Mouse (Mus musculus) bone marrow, adult 2 months (tissue): ENCODE results near the gene Cxcl17. TPM values are rescaled to one million over a fixed set of nuclear protein-coding genes. Genes with fewer than 3 reads are reported as not detected.
"Not testable (repeated sequence)": the region's sequence is repeated elsewhere in the genome, so short reads cannot be mapped to it uniquely, and the experiment has no call there.

Experiments
- H3K27ac ChIP-seq: fragments of 200-500 bp; 2 replicates; pipeline ENCODE4 v1.5.1; 2012; ENCODE audit warnings: low read depth, mild to moderate bottlenecking, control low read depth, inconsistent platforms, low read length; ENCODE audit not compliant: control insufficient read depth, poor library complexity, insufficient read depth
- H3K4me1 ChIP-seq: fragments of 200-500 bp; 2 replicates; pipeline ENCODE4 v1.6.1; 2011; ENCODE audit warnings: low read length; ENCODE audit not compliant: control insufficient read depth, insufficient read depth
- H3K4me3 ChIP-seq: fragments of 200-500 bp; replicated peaks from 2 replicates; pipeline ENCODE3; 2011; ENCODE audit warnings: mild to moderate bottlenecking, low read depth, low read length, control low read depth; ENCODE audit not compliant: control insufficient read depth
- CTCF ChIP-seq: fragments of 200-500 bp; IDR thresholded peaks from 2 replicates; pipeline ENCODE4 v1.5.1; 2011; ENCODE audit warnings: low read length, control low read depth; ENCODE audit not compliant: control insufficient read depth, insufficient read depth
- POLR2A ChIP-seq: fragments of 200-500 bp; IDR thresholded peaks from 2 replicates; pipeline ENCODE4 v1.6.1; 2011; ENCODE audit warnings: low read depth, mild to moderate bottlenecking, control low read depth, low read length, borderline replicate concordance; ENCODE audit not compliant: control insufficient read depth
- WGBS: fragments of 180-500 bp; shearing (Covaris S2); methylation state at CpG from one replicate; pipeline ENCODE4 v1.1.7; 2018; 5-methylcytosine and 5-hydroxymethylcytosine counted together
- polyA plus RNA-seq: library from polyadenylated mRNA; stranded (reverse); fragments of >200 nt; gene quantifications from 2 replicates; pipeline ENCODE4 v1.2.4, GENCODE M21; 2011; ENCODE audit warnings: low replicate concordance; ENCODE audit not compliant: missing spikeins, insufficient read depth, insufficient read length

Gene Cxcl17
- polyA plus RNA-seq, 1 experiment: not detected

DNA sequence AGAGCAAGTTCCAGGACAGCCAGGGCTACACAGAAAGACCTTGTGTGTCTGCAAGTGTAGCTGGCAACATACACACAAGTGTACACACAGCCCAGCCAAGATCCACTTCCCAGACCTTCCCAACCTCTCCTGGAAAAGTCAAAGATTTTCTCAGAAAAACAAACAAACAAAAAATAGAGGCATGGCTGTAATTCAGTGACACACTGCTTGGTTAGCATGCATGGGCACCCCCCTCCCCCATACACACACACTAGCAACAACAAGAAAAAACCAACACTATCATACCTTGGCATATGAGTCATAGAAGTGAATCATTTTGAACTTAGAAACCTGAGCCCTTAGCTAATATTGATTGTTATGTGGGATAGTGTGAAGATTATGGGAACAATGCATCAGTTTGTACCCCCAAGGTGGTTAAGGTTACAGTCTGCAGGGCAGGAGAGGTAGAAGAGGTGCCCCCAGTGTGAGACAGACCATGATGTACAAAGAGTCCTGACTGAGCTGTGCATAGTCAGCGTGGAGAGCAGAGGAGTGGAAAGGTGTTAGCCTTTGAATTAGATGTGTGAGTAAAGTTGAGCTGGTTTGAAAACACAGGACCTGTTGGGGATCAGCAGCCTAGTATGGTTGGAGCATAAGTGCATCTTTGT, 1.6 kb downstream of the Cxcl17 start:
- Histone ChIP-seq H3K4me1 (no peaks in the 10 kb centered on the region; the same call in 1 of the 2 replicates), H3K27ac (no peak overlapping the region), H3K4me3 (no peak overlapping the region)
- 74% methylated on average over 1 of the region's 1 CpGs for WGBS
- TF ChIP-seq CTCF (no peak), POLR2A (no peak)

DNA sequence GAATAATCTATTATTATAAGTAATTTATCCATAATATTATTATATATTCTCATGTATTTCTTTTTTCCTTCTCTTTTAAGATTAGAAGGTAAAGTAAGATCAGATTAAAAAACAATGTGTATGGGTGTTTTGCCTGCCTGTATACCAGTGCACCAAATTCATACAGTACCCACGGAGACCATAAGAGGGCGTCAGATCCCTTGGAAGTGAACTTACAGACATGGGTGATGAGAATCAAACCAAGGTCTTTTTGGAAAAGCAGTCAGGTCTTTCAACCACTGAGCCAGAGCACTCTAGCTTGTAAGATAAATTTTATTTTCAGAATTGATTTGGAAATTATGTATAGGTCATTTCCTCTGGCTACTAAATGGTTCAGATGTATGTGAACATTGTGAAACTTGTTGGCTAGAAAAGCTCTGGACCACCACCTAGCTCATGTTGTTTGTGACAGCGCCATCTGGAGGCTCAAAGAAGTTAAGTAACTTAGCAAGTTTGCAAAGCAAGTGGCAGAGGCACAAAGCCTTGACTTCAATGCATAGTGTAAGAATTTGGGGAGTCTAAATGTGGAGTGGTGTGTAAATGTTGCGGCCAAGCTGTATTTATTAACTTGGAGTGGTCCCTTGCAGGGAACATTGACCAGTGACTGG, 3.4 kb downstream of the Cxcl17 start:
- TF ChIP-seq POLR2A: no peak
- no peak for TF ChIP-seq CTCF
- Histone ChIP-seq H3K4me3 (no peak overlapping the region), H3K4me1 (no peaks in the 10 kb centered on the region; the same call in 1 of the 2 replicates), H3K27ac (no peak overlapping the region)
- WGBS: 76% methylated on average over 4 of the region's 4 CpGs

DNA sequence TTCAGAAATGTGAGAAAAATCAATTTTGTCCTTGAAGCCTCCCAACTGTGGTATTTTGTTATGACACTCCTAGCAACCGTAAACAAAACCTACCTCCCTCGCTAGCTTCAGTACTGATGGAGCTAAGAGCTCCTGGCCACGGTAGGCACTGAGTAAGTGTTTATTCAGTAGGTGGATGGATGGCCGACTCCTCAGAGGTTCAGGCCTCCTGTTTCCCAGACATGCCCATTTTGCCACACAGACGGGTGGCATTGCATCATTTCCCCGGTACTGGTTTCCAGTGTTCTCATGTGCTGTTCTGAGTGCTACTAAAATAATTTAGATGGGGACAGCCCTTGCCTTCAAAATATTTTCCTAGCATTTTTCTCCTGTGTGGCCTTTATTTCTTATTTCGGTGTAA, 6.2 kb downstream of the Cxcl17 start:
- H3K4me3 ChIP-seq: no peak overlapping the region
- 59% methylated on average over 7 of the region's 7 CpGs for WGBS

DNA sequence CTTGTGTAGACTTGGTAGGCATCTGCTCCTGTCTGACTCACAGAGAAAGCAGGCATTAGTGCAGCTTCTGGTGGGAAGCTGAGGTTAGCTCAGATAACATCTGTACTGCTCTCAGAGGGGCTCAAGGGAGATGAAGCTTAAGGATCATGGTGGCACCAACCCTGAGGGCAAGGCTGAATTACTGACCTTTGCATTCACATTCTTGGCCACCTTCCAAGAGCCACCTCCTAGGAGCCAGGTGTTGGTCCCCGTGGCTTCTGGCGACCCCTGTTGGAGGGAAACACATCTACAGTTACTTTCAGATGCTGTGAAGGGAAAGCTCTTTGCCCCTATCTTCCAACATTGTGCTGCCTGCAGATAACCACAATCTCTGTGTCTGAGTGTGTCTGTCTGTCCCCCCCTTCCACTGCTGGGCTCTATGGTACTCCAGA, 10.0 kb downstream of the Cxcl17 start:
- Histone ChIP-seq H3K27ac (no peak overlapping the region), H3K4me1 (no peaks in the 10 kb centered on the region; the same call in 1 of the 2 replicates), H3K4me3 (no peak overlapping the region)
- no peak for TF ChIP-seq POLR2A
- TF ChIP-seq CTCF: peak; percentile 79
- WGBS: 0% methylated on average over 2 of the region's 2 CpGs

More for the DNA sequence above, 6.2 kb downstream of the Cxcl17 start:
- Histone ChIP-seq H3K27ac (no peak overlapping the region), H3K4me1 (no peaks in the 10 kb centered on the region; the same call in 1 of the 2 replicates)
- TF ChIP-seq CTCF: no peak
- no peak for TF ChIP-seq POLR2A

DNA sequence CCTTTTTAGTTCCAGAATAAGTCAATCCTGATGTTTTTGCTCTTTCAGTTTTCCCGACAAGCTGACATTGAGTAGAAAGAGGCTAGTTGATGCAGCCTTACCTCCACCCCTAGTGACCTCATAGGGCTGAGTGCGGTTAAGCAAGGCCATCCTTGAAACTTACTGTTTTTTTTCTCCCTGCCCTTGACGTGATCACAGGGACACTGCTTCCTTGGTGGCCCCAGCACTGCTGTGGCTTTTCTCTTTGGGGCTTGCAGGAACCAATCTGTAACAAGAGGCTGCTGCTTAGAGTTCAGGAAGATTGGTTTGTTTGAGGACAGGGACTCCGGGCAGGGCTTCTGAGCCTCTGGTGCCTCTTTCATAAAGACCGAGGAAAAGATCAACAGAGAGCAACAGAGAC, 10.7 kb downstream of the Cxcl17 start:
- no peak for TF ChIP-seq CTCF
- no peak for TF ChIP-seq POLR2A
- Histone ChIP-seq H3K27ac (no peak overlapping the region), H3K4me1 (no peaks in the 10 kb centered on the region; the same call in 1 of the 2 replicates), H3K4me3 (no peak overlapping the region)
- 66% methylated on average over 5 of the region's 5 CpGs for WGBS

DNA sequence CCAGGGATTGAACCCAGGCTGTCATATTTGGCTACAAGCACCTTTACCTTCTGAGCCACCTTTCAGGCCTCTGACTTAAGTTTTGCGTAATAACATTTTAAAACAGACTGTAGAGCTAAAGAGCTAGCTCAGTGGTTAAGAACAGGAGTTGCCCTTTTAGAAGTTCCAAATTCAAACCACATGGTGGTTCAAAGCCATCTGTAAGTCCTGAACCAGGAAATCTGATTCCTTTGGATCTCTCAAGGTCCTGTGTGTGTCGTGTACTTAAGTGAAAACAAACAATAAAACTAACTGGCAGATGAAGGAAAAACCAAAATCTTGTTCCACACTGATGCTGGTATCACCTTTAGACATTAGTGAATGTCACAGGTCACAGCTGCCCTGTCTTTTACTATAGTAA, 11.1 kb downstream of the Cxcl17 start:
- Histone ChIP-seq H3K4me3 (no peak overlapping the region), H3K27ac (no peak overlapping the region), H3K4me1 (no peaks in the 10 kb centered on the region; the same call in 1 of the 2 replicates)
- 72% methylated on average over 2 of the region's 2 CpGs for WGBS
- TF ChIP-seq CTCF (no peak), POLR2A (no peak)

DNA sequence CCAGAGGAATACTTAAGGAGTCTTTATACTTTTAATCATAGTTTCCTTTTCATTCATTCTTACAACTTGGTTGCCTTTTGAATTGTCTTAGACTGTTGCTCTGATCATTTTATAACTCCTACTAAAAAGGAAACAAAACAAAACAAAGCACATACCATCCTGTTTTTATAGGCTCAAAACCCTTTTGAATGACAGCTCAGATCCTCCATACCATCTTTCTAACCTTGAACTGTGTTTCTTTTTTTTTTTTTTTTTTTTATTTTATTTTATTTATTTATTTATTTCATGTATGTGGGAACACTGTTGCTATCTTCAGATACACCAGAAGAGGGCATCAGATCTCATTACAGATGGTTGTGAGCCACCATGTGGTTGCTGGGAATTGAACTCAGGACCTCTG, 13.7 kb downstream of the Cxcl17 start:
- not testable (repeated sequence) for H3K4me1 ChIP-seq, H3K4me3 ChIP-seq, H3K27ac ChIP-seq

DNA sequence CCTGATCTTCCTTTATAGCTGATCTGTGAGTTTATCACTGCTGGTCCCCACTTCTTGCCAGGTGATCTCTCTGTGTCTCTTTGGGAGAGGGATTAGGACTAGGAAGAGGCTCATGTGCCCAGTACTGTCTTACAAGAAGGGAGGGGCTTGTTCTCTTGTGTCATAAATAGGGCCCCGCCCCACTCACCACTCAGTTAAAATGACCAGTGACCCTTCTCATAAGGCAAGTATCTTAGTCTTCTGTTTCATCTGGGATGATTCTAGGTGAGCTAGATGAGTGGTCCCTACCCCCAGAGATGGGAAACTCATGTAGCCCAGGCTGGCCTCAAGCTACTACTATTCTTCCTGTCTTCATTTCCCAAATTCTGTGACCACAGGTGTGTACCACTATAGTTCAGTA, 14.1 kb downstream of the Cxcl17 start, which contains the start of gene Lipe:
Gene Lipe, minus strand, starts transcription at position 101 of the 400 bp plus-strand sequence.
- Histone ChIP-seq H3K4me3 (no peak within 1 kb of the TSS), H3K4me1 (no peaks in the 10 kb centered on the region; the same call in 1 of the 2 replicates), H3K27ac (no peak within 1 kb of the TSS)
- 90% methylated on average over 1 of the region's 1 CpGs for WGBS
- no peak for TF ChIP-seq CTCF
- TF ChIP-seq POLR2A: no peak
